Mouse (Mus musculus) testis, adult 2 months (tissue): ENCODE data around the gene Olfr1348. TPM values are rescaled to one million over a fixed set of nuclear protein-coding genes. Genes with fewer than 3 reads are reported as not detected.
"Not testable (repeated sequence)": the region's sequence is repeated elsewhere in the genome, so short reads cannot be mapped to it uniquely, and the experiment has no call there.

Source experiments
- H3K27ac ChIP-seq: fragments of 200-500 bp; 2 replicates; pipeline ENCODE4 v1.5.1; 2012; ENCODE audit warnings: low read depth, low read length; ENCODE audit not compliant: control insufficient read depth, insufficient read depth
- H3K27me3 ChIP-seq: fragments of 200-500 bp; 2 replicates; pipeline ENCODE4 v1.6.1; 2012; ENCODE audit warnings: mild to moderate bottlenecking, low read length, moderate library complexity; ENCODE audit not compliant: control insufficient read depth, insufficient read depth
- H3K36me3 ChIP-seq: fragments of 200-500 bp; 2 replicates; pipeline ENCODE4 v1.6.1; 2012; ENCODE audit warnings: mild to moderate bottlenecking, low read length; ENCODE audit not compliant: control insufficient read depth, insufficient read depth
- H3K4me1 ChIP-seq: fragments of 200-500 bp; 2 replicates; pipeline ENCODE4 v1.6.1; 2012; ENCODE audit warnings: low read length; ENCODE audit not compliant: control insufficient read depth, insufficient read depth
- H3K4me3 ChIP-seq: fragments of 200-500 bp; 2 replicates; pipeline ENCODE4 v1.5.1; 2012; ENCODE audit warnings: low read depth, mild to moderate bottlenecking, low read length, moderate library complexity, mixed read lengths; ENCODE audit not compliant: control insufficient read depth
- CTCF ChIP-seq: fragments of 200-500 bp; IDR thresholded peaks from 2 replicates; pipeline ENCODE4 v1.5.1; 2012; ENCODE audit warnings: low read depth, mild to moderate bottlenecking, inconsistent platforms, low read length, moderate library complexity; ENCODE audit not compliant: control insufficient read depth, insufficient read depth, insufficient replicate concordance
- POLR2A ChIP-seq: fragments of 200-500 bp; IDR thresholded peaks from 2 replicates; pipeline ENCODE4 v1.6.1; 2012; ENCODE audit warnings: low read depth, mild to moderate bottlenecking, inconsistent platforms, low read length, moderate library complexity; ENCODE audit not compliant: control insufficient read depth
- polyA plus RNA-seq: library from polyadenylated mRNA; depleted of rRNA; stranded (reverse); fragments of >200 nt; gene quantifications from 2 replicates; pipeline ENCODE4 v1.2.3, GENCODE M21; 2012; rRNA removed

Olfr1348 gene
- not detected in 2 replicates for polyA plus RNA-seq

- Histone ChIP-seq H3K4me3 (no peak within 1 kb of the TSS), H3K27me3 (no peaks in the 10 kb centered on the region), H3K27ac (no peak within 1 kb of the TSS), H3K36me3 (no peaks in the 10 kb centered on the region), H3K4me1 (no peaks in the 10 kb centered on the region)
- no peak for TF ChIP-seq POLR2A
- no peak for TF ChIP-seq CTCF
These were observed at the start of gene Olfr1348 for GRCm38 (mm10) chr7:6508648-6509047. Olfr1348 (minus strand) TSS chr7:6508748.

GRCm38 (mm10) chr7:6526141-6526540, 17.6 kb upstream of the Olfr1348 start:
- H3K4me1 ChIP-seq, result no peaks in the 10 kb centered on the region
- no peaks in the 10 kb centered on the region for H3K27me3 ChIP-seq
- H3K4me3 ChIP-seq, result no peak overlapping the region
- no peaks in the 10 kb centered on the region for H3K36me3 ChIP-seq
- TF ChIP-seq CTCF, result peak; percentile 78; the same call in 1 of the 2 replicates
- no peak for TF ChIP-seq POLR2A
- no peak overlapping the region for H3K27ac ChIP-seq

GRCm38 (mm10) chr7:6525001-6525400, 16.5 kb upstream of the Olfr1348 start:
- no peak for TF ChIP-seq POLR2A
- TF ChIP-seq CTCF, result peak; percentile 36; the same call in 1 of the 2 replicates
- Histone ChIP-seq H3K4me3 (no peak overlapping the region), H3K36me3 (no peaks in the 10 kb centered on the region)

GRCm38 (mm10) chr7:6522850-6523249, 14.3 kb upstream of the Olfr1348 start, which contains the start of gene Olfr1349:
Olfr1349 (minus strand) TSS chr7:6522950.
- Histone ChIP-seq H3K4me3 (no peak within 1 kb of the TSS), H3K4me1 (no peaks in the 10 kb centered on the region), H3K36me3 (no peaks in the 10 kb centered on the region), H3K27me3 (no peaks in the 10 kb centered on the region), H3K27ac (no peak within 1 kb of the TSS)
- TF ChIP-seq CTCF (no peak), POLR2A (no peak)

More at GRCm38 (mm10) chr7:6525001-6525400, 16.5 kb upstream of the Olfr1348 start:
- H3K27me3 ChIP-seq, result no peaks in the 10 kb centered on the region
- no peak overlapping the region for H3K27ac ChIP-seq
- H3K4me1 ChIP-seq, result no peaks in the 10 kb centered on the region

- H3K4me3 ChIP-seq, result no peak overlapping the region
- no peaks in the 10 kb centered on the region for H3K36me3 ChIP-seq
- H3K4me1 ChIP-seq, result no peaks in the 10 kb centered on the region
- TF ChIP-seq POLR2A (no peak), CTCF (no peak)
- H3K27ac ChIP-seq, result no peak overlapping the region
- H3K27me3 ChIP-seq, result no peaks in the 10 kb centered on the region
These were observed 13.1 kb upstream of the Olfr1348 start for GRCm38 (mm10) chr7:6521666-6522065.

- H3K27me3 ChIP-seq, result no peaks in the 10 kb centered on the region
- TF ChIP-seq POLR2A (no peak), CTCF (no peak)
- H3K27ac ChIP-seq, result no peak within 1 kb of the TSS
- H3K36me3 ChIP-seq, result no peaks in the 10 kb centered on the region
- H3K4me3 ChIP-seq, result no peak within 1 kb of the TSS
- H3K4me1 ChIP-seq, result no peaks in the 10 kb centered on the region
These were observed 8.9 kb downstream of the Olfr1348 start, which contains the start of gene Olfr1347 for GRCm38 (mm10) chr7:6499655-6500054. Olfr1347 (minus strand) TSS chr7:6499755.

- H3K4me1 ChIP-seq, result no peaks in the 10 kb centered on the region
- H3K27me3 ChIP-seq, result no peaks in the 10 kb centered on the region
- no peak for TF ChIP-seq CTCF
- no peak for TF ChIP-seq POLR2A
- H3K27ac ChIP-seq, result no peak within 1 kb of the TSS
- no peak within 1 kb of the TSS for H3K4me3 ChIP-seq
- no peaks in the 10 kb centered on the region for H3K36me3 ChIP-seq
These were observed 21.7 kb downstream of the Olfr1348 start, which contains the start of gene Olfr5 for GRCm38 (mm10) chr7:6486841-6487240. Olfr5 (minus strand) TSS chr7:6486941.

GRCm38 (mm10) chr7:6477633-6478032, 30.9 kb downstream of the Olfr1348 start:
- not testable (repeated sequence) for H3K27ac ChIP-seq, H3K4me1 ChIP-seq, H3K36me3 ChIP-seq, H3K4me3 ChIP-seq, H3K27me3 ChIP-seq
